Mouse (Mus musculus) left cerebral cortex, postnatal 36 days (tissue): ENCODE results near the gene Cyp46a1. TPM values are rescaled to one million over a fixed set of nuclear protein-coding genes. Genes with fewer than 3 reads are reported as not detected.
A peak's percentile ranks its signal among the peaks of the same experiment; 100 is the strongest.

Experiments used
- DNase-seq, 2 experiments: peaks; one replicate each; pipeline ENCODE4 v3.0.0; 2021 to 2022; ENCODE audit warnings: low spot score in 2 of 2, mixed read lengths in 1 of 2
- intact Hi-C: fragments of 180-260 bp; cut with DNase I; formaldehyde crosslinking; loops from one replicate; pipeline ENCODE4 v1.15.1; 2025
- total RNA-seq, 2 experiments: library from RNA; stranded (reverse); gene quantifications; 2 replicates each; pipeline ENCODE4 v1.2.3; 2021

The Cyp46a1 gene
- 100 to 1,000 TPM; 293 to 297 TPM for total RNA-seq

GRCm38 (mm10) chr12:108333895-108334445 lies at the start of gene Cyp46a1:
Cyp46a1 (plus strand) TSS chr12:108334381.
- DNase-seq = peak; percentile 100
- intact Hi-C loops = loop anchor here (5.0 kb wide), 1 partner anchor 57 kb away; the partner anchor contains the start of gene Ccdc85c

DNA sequence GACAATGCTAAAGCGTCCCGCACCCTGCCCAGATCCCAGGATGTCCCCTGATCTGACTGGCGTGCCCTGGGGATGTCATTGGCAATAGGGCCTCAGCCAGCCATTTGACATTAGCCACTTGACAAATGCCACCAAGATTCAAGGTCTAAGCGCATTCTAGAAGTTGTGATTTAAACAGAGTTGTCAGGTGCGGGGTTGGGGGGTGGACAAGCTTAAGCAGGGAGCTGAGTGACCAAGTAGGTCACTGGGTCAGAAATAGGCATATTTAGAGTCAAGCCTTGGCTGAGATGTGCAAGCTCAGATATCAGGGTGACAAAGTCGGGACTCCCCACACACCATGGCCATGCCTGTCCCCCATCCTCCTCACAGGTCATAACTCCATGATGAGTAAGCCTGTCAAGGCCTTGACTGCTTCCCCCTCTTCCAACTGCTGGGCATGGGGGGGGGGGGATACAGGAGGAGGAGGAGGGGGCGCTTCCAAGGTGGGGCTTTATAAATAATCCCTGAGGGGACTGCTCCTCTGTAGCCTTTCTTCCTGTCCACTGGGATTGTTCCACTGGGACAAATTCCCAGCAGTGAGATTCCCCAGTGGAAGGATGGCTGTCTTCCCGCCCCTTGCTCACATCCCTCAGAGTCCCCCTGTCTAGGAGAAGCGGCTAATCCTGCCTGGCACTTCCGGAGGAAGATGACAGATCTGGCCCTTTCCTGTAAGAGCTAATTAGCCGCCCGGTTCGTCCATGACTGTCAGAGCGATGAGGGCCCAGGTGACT lies 49.5 kb upstream of the Cyp46a1 start:
- DNase-seq = no peak
- intact Hi-C loops = no loop called here

- intact Hi-C loops = no loop called here
- no peak for DNase-seq
Observed at GRCm38 (mm10) chr12:108285225-108286011, 48.8 kb upstream of the Cyp46a1 start.

GRCm38 (mm10) chr12:108286381-108286780 lies 47.8 kb upstream of the Cyp46a1 start:
- intact Hi-C loops = no loop called here
- DNase-seq = no peak

DNA sequence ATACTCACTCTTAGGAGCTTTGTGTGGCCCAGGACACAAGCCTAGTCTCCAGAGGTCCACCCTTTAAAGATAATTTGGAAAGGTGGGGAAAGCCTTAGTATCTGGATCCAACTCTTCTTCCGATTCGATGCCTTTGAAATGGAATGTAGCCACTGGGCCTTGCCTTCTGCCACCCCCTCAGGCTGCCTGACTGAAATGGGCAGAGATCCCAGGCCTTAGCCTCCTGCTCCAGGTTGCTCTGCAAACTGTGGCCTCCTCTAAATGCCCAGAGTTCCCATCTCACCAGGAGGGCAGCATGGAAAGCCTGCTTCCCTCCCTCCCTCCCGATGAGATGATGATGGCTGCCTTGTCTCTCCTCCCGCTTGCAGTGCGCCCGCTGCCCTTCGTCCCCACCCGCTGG lies 47.2 kb upstream of the Cyp46a1 start:
- no peak for DNase-seq
- intact Hi-C loops = no loop called here

GRCm38 (mm10) chr12:108288127-108288880 lies 45.9 kb upstream of the Cyp46a1 start:
- DNase-seq = no peak
- intact Hi-C loops = no loop called here

DNA sequence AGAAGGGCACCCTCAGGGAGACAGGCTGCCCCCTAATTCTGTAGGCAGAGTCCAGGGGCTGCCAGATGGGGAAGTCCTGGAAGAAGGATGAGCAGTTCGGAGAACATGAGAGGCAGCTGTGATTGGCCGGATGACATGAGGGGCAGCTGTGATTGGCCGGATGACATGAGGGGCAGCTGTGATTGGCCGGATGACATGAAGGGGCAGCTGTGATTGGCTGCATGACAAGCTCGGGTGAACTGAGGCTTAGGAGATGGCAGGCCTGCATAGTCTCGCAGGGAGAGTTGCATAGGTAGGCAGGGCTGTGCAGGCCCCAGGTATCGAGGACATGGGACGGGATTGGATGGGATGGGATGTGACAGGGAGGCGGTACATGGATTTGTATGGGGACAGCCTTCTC lies 41.8 kb upstream of the Cyp46a1 start:
- no peak for DNase-seq
- intact Hi-C loops = loop anchor here (2.0 kb wide), 1 partner anchor 84 kb away; no protein-coding TSS in a partner anchor

DNA sequence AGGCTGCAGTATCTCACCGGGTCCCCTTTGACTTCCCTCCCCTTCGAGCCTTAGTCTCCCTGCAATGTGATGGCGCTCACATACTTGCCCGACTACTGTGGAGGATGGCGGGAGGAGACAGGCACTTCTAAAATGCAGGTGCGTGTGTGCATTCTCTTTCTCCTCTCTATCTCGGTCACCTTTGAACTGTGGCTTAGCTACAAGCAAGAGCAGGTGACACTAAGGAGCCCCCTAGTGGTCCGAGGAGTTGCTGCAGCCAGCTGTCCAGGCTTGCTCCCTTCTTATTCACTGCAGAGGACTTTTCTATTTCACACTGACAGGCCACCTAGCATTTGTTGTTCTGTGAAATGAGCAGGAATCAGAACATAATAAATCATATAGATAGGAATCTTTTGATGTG lies 41.2 kb upstream of the Cyp46a1 start:
- peak; percentile 53 to 56 for DNase-seq
- intact Hi-C loops = loop anchor here (2.0 kb wide), 1 partner anchor 84 kb away; no protein-coding TSS in a partner anchor

- no peak for DNase-seq
- intact Hi-C loops = no loop called here
Observed at GRCm38 (mm10) chr12:108294620-108295019, 39.6 kb upstream of the Cyp46a1 start.

- intact Hi-C loops = no loop called here
- no peak for DNase-seq
Observed at GRCm38 (mm10) chr12:108297033-108297432, 37.1 kb upstream of the Cyp46a1 start.

DNA sequence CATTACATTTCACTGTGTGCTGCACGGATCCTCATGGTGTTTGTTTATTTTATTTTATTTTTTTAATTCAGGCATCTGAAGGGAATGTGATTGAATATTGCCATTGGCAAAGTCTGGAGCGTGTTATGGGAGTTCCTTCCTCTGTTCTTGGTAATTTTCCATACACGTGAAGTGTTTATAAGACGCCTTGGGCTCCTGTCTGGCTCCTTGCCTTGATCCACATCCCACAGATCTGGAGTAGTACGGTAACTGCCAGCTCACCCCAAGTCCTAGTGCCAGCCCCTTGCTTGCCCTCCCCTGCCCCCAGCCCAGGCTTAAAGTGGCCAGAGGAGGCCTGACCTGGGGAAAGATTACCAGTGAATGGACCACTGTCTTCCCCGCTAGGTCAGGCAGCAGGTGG lies 33.2 kb upstream of the Cyp46a1 start:
- intact Hi-C loops = no loop called here
- DNase-seq = no peak

GRCm38 (mm10) chr12:108303778-108304365 lies 30.3 kb upstream of the Cyp46a1 start:
- DNase-seq = no peak
- intact Hi-C loops = no loop called here

DNA sequence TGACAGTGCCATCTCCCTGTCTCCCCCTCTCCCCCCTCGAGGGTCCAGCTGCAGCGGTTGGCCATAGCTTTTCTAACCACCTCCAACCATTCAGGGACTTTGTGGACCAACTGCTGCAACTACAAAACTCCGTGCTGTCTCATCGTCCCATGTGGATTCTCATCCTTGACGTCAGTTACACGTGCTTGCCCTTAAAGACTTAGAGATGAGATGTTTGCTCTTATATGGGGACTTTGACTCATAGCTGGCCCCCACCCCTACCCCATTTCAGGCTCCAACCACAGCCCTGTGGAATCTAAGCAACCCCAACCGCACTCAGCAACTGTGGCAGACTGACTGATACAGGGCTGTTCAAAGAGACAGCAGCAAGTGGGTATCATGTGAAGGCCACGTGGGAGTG lies 29.0 kb upstream of the Cyp46a1 start:
- DNase-seq = no peak
- intact Hi-C loops = no loop called here

- DNase-seq = peak in 1 of 2 experiments; percentile 44
- intact Hi-C loops = no loop called here
Observed at GRCm38 (mm10) chr12:108305812-108306794, 28.1 kb upstream of the Cyp46a1 start, which contains the start of gene Hhipl1. Hhipl1 (plus strand) TSS chr12:108306270.

- intact Hi-C loops = no loop called here
- DNase-seq = peak in 1 of 2 experiments; percentile 36
Observed at GRCm38 (mm10) chr12:108307553-108307952, 26.6 kb upstream of the Cyp46a1 start.

DNA sequence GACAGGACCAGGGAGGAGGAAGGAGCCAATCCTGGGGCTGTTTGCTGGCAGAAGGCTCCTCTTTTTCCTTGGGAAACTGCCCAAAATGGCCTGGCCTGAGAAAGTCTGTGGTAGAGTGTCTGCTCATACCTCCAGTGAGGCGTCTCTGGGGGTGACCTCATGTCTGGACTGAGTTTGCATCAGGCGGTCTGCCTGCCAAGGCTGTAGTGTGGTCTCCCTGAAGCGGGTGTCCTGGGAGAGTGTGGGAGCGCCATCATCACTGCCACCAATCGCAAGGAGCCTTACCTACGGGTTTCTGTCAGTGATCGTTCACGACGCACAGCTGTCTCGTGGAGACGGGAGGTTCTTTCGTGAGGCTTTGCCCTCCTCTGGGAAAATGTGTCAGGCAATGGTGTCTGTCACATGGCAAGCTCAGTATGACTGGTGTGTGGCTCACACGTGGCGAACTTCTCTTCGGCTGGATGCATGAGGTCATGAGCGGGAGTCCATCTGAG lies 25.8 kb upstream of the Cyp46a1 start:
- intact Hi-C loops = no loop called here
- DNase-seq = no peak

DNA sequence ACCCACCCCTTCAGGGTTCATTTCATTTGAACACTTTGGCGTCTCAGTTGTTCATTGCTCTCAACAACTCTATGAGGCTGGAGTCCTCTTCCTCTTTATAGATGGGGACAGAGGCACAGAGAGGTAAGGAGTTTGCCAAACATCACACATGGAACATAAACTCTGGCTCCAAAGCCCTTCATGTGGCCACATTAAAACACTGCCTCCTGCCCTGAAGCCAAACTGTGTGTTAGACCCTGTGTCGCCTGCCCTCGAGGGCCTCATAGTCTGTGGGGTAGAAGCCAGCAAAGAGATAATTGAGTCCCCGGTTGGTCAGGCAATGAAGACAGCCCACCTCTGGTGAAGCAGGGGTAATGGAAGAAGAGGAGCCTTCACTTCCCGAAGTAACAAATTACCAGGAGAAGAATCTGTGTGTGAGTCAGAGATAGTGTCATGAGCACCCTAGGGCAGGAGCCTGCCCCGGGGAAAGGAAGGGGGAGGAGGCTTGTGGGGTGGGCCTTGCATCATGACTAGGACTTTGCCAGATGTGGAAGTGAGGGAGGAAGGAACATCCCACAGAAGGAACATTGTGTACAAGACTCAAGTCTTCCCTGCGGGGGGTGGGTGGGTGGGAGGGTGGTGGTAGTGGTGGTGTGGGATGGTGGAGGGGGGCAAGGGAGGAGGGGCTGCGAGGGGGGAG lies 24.9 kb upstream of the Cyp46a1 start:
- intact Hi-C loops = no loop called here
- no peak for DNase-seq
